Mouse (Mus musculus): ENCODE results near the gene Dennd4b.

Dennd4b gene

DNA sequence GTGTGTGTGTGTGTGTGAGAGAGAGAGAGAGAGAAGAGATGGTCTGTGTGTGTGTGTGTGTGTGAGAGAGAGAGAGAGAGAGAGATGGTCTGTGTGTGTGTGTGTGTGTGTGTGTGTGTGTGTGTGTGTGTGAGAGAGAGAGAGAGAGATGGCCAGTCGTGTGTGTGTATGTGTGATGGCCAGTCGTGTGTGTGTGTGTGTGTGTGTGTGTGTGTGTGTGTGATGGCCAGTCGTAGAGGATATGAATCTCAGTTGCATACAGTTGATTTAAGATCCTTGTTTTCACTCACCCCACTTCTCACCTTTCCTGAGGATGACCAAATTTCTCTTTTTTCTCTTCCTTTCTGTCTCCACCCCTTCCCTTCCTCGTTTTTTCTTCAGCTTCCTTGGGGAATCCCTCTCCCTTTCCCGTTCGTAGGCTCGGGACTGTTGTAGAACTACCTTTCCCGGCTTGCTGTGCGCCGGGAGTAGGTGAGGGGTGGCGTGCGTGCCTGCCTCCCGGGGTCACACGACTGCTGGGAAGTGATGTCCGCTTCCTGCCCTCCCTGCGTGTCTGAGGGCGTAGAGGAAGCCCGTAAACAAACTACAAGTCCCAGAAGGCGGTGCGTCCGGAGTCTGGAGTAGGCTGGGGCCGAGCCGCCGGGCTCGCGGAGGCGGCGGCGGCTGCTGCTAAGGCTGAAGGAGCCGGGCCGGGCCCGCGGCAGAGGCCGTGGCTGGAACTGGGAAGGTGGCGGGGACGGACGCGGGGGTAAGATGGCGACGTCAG, 11.1 kb upstream of the Dennd4b start, which contains the start of gene Crtc2:
TSS of gene Crtc2 (plus strand) at position 511 of the 766 bp plus-strand sequence.
- peak; percentile 93 to 95 for DNase-seq

GRCm38 (mm10) chr3:90254419-90255193, 10.4 kb upstream of the Dennd4b start:
- DNase-seq = no peak

GRCm38 (mm10) chr3:90255194-90255565, 9.8 kb upstream of the Dennd4b start:
- DNase-seq = no peak

GRCm38 (mm10) chr3:90255784-90256353, 9.1 kb upstream of the Dennd4b start:
- no peak for DNase-seq

DNA sequence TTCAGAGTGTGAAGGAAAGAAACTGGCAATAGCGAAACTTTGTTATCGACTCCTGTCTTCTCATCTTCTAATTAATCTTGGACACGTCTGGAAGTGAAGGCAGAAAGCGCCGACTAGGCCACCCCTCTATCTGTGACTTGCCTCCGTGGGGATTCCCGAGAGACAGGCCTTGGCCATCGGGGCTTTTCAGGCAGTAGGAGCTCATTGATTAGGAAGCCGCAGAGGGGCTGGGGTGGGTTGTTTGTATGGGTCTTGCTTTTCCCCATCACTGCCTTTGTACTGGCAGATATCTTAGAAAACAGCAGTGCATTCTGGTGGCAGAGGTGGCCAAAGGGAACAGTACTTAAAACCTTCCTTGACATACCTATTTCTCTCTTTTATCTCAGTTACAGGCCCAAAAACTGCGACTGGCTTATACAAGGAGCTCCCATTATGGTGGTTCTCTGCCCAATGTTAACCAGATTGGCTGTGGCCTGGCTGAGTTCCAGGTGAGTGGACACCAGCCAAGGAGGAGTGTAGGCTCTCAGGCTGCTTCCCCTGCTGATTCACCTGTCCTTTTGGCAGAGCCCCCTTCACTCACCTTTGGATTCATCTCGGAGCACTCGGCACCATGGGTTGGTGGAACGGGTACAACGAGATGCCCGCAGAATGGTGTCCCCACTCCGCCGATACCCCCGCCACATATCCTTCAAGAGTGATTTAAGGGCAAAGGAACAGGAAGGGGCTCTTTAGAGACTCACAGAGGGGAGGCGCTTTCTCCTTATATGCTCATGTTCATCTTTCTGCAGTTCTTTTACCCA, 8.1 kb upstream of the Dennd4b start:
- DNase-seq = no peak

DNA sequence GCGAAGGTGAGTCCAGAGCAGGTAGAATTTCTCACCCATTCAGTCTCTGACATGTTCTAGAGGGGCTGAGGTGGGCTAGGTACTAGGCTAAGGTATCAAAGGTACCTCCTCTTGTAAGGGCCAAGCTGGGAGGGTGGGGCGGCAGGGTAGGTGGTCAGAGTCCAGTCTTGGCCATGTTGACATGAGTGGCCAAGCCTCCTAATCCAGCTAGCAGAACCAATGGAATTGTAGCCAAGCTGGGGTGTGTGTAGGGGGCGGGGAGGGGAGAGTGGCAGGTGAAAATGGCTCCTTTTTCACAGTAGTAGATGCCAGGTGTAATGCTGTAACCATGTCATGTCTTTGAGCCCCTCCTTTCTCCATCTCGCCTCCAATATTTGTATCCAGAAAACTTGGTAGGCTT, 6.5 kb upstream of the Dennd4b start:
- DNase-seq = no peak

DNA sequence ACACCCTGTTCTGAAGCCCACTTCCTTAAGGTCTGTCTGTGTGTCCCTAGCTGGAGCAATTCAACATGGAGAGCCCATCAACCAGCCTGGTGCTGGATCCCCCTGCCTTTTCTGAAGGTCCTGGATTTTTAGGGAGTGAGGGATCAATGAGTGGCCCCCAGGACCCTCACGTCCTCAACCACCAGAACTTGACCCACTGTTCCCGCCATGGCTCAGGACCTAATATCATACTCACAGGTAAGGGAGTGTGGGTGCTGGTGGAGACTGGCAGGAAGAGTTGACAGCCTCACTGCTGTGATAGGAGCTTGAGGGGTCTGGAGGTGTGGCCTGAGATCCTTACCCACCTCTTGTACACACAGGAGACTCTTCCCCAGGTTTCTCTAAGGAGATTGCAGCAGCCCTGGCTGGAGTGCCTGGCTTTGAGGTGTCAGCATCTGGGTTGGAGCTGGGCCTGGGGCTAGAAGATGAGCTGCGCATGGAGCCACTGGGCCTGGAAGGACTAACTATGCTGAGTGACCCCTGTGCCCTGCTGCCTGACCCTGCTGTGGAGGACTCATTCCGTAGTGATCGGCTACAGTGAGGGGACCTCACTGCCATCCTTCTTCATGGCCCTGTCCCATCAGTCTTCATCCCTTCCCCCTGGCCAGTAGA, 1.7 kb upstream of the Dennd4b start:
- DNase-seq = no peak

DNA sequence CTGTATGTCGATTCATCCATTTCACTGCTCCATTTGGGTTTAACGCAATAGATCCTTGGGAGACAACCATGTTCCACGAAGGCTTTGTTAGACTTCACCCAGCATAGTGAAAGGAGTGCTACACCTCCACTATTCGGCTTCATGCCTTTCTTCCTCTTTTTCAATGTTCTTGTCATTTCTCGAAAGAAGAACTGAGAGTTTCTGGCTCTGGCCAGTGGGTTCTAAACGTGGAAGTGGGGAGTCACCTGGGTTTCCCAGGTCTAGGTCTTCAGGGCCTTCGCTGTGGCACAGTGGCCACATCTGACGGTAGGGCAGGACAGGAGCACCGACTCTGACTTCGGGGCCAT, 325 bp upstream of the Dennd4b start:
- DNase-seq = no peak

GRCm38 (mm10) chr3:90265932-90266741, 1.2 kb downstream of the Dennd4b start:
- DNase-seq = peak; percentile 43 to 69

- peak in 1 of 2 experiments; percentile 37 for DNase-seq
Measured at GRCm38 (mm10) chr3:90266901-90267775, 2.2 kb downstream of the Dennd4b start.

DNA sequence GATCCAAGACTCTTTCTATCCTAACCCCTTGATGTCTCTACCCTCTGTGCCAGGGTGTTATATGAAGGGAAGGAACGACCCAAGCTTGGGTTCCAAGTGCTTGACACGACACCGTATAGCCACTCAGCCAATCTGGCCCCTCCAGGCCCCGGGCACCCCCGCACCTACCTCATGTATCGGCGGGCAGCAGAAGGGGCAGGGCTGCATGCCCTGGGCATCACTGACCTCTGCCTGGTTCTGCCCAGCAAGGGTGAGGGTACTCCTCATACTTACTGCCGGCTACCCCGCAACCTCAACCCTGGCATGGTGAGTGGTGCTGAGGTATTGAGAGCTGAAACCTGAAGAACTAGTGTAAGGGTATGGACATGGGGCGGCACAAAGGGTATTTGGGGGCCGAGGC, 3.2 kb downstream of the Dennd4b start:
- DNase-seq = no peak

GRCm38 (mm10) chr3:90268971-90269370, 4.0 kb downstream of the Dennd4b start:
- DNase-seq = no peak

DNA sequence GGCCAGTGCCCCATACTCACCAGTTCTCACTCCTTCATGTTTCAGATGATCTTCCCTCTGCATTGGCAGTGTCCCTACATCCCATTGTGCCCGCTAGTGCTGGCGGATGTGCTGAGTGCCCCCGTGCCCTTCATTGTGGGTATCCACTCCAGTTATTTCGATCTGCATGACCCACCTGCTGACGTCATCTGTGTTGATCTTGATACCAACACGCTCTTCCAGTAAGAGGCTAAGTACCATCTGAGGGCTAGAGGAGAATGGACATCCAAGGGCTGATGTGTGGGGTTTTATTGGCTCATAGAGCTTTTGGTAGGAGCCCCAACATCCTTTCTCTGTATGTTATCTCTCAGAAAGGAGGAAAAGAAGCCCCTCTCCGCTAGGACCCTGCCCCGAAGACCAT, 5.8 kb downstream of the Dennd4b start:
- no peak for DNase-seq

DNA sequence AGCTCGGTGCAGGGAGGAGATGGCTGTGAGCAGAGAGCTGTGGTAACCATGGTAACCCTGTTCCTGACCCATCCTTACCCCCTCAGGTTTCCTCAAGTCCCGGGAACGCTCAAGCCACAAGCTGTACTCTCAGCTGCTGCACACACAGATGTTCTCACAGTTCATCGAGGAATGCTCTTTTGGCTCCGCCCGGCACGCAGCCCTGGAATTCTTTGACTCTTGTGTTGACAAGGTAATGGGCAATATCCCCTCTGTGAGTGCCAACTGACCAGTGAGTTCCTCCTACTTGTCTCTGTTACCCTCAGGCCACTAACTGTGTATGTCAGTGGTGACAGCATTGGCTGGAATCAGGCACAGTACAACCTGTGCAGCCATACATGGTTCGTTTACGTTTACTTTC, 7.2 kb downstream of the Dennd4b start:
- DNase-seq = no peak

- no peak for DNase-seq
Measured at GRCm38 (mm10) chr3:90273855-90274254, 8.9 kb downstream of the Dennd4b start.

GRCm38 (mm10) chr3:90275286-90275685, 10.3 kb downstream of the Dennd4b start:
- no peak for DNase-seq

DNA sequence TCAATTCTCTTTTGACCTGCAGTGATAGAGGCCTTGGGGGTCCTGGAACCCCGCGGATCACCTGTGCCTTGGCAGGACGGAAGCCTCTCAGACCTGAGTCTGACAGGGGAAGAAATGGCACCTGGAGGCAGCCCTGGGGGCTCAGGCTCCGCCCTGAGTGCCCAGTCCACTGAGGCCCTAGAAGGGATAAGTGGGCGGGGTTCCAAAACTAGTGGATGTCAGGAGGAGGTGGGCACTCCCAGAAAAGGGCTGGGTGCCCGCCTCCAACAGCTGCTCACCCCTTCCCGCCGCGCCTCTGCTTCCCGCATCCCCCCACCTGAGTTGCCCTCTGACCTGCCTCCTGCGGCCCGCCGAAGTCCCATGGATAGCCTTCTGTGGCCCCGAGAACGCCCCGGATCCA, 11.9 kb downstream of the Dennd4b start:
- no peak for DNase-seq

DNA sequence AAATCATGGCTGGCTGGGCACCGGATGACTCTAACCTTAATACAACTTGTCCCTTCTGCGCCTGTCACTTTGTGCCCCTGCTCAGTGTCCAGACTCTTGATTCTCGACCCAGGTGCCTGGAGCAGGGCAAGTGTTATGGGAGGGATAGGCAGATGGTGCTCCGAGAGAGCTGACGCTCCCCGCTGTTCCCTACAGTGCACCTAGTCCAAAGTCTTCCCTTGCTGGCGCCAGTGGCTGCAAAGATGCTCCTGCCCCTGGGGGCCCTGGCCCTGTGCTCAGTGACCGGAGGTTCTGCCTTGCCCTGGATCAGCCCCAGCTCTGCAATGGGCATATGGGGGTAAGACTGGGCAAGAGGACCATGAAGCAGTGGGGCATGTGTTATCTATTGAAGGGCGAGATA, 12.8 kb downstream of the Dennd4b start:
- DNase-seq = no peak

DNA sequence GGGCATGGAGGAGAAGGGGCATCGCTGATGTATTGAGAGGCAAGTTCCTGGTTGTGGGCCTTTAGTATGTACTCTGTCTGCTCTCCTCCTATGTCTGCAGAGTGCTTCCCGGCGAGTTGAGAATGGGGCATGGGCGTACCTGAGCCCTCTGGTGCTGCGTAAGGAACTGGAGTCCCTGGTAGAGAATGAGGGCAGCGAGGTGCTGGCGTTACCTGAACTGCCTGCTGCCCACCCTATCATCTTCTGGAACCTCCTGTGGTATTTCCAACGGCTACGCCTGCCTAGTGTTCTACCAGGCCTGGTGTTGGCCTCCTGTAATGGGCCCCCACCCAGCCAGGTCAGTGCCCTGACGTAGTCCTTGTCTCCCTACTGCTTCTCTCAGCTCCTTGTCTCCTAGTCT, 13.2 kb downstream of the Dennd4b start:
- no peak for DNase-seq

DNA sequence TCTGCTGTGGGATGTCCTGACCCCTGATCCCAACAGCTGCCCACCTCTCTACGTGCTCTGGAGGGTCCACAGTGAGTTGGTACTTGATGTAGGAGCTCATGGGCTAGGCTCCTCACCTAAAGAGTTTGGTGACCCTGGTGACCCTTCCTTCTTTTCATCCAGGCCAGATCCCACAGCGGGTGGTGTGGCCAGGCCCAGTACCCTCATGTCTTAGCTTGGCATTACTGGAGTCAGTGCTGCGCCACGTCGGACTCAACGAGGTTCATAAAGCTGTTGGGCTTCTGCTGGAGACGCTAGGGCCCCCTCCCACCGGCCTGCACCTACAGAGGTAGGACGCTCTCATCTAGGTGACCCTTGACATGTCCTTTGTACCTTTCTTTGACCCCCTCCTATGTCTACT, 14.2 kb downstream of the Dennd4b start:
- no peak for DNase-seq

GRCm38 (mm10) chr3:90279743-90280142, 14.8 kb downstream of the Dennd4b start:
- no peak for DNase-seq
